Mouse (Mus musculus) megakaryocyte, embryonic 14.5 days (primary cell): ENCODE measurements around the gene Nrxn2.

Experiments used
- FLI1 ChIP-seq: IDR thresholded peaks from 2 replicates; pipeline ENCODE4 v1.6.1; 2012; ENCODE audit warnings: low read length, inconsistent platforms, mixed read lengths
- GATA1 ChIP-seq: IDR thresholded peaks from 3 replicates; pipeline ENCODE4 v1.6.1; 2012; ENCODE audit warnings: mixed read lengths, low read length, inconsistent platforms, borderline replicate concordance

DNA sequence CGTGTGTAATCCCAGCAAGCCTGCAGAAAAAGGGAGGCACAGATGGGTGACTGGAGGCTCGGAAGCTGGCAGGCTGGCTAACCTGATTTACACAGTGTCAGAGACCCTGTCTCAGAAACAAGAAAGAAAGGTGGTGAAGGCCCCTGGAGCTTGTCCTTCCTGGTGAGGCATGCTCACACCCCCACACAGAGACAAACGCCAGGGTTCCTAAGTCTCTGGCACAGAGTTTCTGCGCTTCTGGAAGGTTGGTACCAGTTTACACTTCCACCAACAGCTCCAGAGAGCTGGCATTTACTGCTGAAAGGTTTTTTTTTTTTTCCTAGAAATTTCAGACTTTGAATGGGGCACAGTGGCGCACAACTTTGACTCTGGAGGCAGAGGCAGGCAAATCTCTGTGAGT lies 22.3 kb upstream of the Nrxn2 start:
- TF ChIP-seq GATA1 (no peak), FLI1 (no peak)
